Mouse (Mus musculus) testis, adult 2 months (tissue): Measurements from ENCODE around the gene Ankrd33. TPM values are rescaled to one million over a fixed set of nuclear protein-coding genes. Genes with fewer than 3 reads are reported as not detected.

ENCODE experiments used
- H3K27ac ChIP-seq: fragments of 200-500 bp; 2 replicates; pipeline ENCODE4 v1.5.1; 2012; ENCODE audit warnings: low read depth, low read length; ENCODE audit not compliant: control insufficient read depth, insufficient read depth
- H3K27me3 ChIP-seq: fragments of 200-500 bp; 2 replicates; pipeline ENCODE4 v1.6.1; 2012; ENCODE audit warnings: mild to moderate bottlenecking, low read length, moderate library complexity; ENCODE audit not compliant: control insufficient read depth, insufficient read depth
- H3K36me3 ChIP-seq: fragments of 200-500 bp; 2 replicates; pipeline ENCODE4 v1.6.1; 2012; ENCODE audit warnings: mild to moderate bottlenecking, low read length; ENCODE audit not compliant: control insufficient read depth, insufficient read depth
- H3K4me1 ChIP-seq: fragments of 200-500 bp; 2 replicates; pipeline ENCODE4 v1.6.1; 2012; ENCODE audit warnings: low read length; ENCODE audit not compliant: control insufficient read depth, insufficient read depth
- H3K4me3 ChIP-seq: fragments of 200-500 bp; 2 replicates; pipeline ENCODE4 v1.5.1; 2012; ENCODE audit warnings: low read depth, mild to moderate bottlenecking, low read length, moderate library complexity, mixed read lengths; ENCODE audit not compliant: control insufficient read depth
- CTCF ChIP-seq: fragments of 200-500 bp; IDR thresholded peaks from 2 replicates; pipeline ENCODE4 v1.5.1; 2012; ENCODE audit warnings: low read depth, mild to moderate bottlenecking, inconsistent platforms, low read length, moderate library complexity; ENCODE audit not compliant: control insufficient read depth, insufficient read depth, insufficient replicate concordance
- POLR2A ChIP-seq: fragments of 200-500 bp; IDR thresholded peaks from 2 replicates; pipeline ENCODE4 v1.6.1; 2012; ENCODE audit warnings: low read depth, mild to moderate bottlenecking, inconsistent platforms, low read length, moderate library complexity; ENCODE audit not compliant: control insufficient read depth
- polyA plus RNA-seq: library from polyadenylated mRNA; depleted of rRNA; stranded (reverse); fragments of >200 nt; gene quantifications from 2 replicates; pipeline ENCODE4 v1.2.3, GENCODE M21; 2012

Ankrd33 gene
- polyA plus RNA-seq, 1 experiment: not detected

- H3K27ac ChIP-seq: no peak overlapping the region
Measured at GRCm38 (mm10) chr15:101095392-101095791, 20.2 kb upstream of the Ankrd33 start.

DNA sequence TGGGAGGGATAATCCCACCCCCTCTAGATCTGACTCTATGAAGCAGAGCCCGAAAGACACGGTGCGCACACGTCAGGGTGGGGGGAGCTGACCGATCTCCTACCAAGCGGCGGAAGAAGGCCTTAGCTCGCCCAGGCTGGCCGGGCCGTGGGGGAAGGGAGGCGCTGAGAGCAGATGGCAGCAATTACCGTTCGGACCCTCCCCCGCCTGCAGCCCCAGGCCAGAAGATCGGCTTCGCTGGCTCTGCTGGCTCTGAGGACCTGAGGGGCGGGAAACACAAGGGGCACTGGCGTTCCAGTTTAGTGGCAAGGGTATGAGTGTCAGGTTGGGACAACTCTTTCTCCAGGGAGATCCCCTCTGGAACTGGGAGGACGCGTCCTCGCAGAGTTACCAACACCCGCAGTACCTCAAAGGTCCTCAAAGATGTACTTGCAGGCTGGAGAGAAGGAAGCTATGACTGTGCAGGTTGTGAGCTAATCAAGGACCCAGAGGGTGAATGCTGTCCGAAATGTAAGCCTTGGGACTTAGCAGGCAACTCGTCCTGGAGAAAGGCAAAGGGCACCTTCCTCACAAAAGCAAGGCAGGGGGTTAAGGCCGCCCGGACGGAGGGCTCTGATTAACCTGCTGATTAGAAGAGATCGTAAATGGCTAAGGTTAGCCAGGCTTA is 17.4 kb upstream of the Ankrd33 start:
- TF ChIP-seq POLR2A: no peak
- no peak for TF ChIP-seq CTCF
- peak overlapping the region; percentile 4; the same call in 1 of the 2 replicates for H3K4me3 ChIP-seq
- H3K27ac ChIP-seq: peak overlapping the region; percentile 1; the same call in 1 of the 2 replicates
- peaks cover 17% of the 10 kb centered on the region for H3K4me1 ChIP-seq
- H3K36me3 ChIP-seq: no peaks in the 10 kb centered on the region
- H3K27me3 ChIP-seq: no peaks in the 10 kb centered on the region

More at GRCm38 (mm10) chr15:101095392-101095791, 20.2 kb upstream of the Ankrd33 start:
- H3K4me3 ChIP-seq: no peak overlapping the region
- H3K27me3 ChIP-seq: no peaks in the 10 kb centered on the region
- peaks cover 26% of the 10 kb centered on the region for H3K4me1 ChIP-seq
- no peaks in the 10 kb centered on the region for H3K36me3 ChIP-seq
- TF ChIP-seq POLR2A (no peak), CTCF (no peak)

DNA sequence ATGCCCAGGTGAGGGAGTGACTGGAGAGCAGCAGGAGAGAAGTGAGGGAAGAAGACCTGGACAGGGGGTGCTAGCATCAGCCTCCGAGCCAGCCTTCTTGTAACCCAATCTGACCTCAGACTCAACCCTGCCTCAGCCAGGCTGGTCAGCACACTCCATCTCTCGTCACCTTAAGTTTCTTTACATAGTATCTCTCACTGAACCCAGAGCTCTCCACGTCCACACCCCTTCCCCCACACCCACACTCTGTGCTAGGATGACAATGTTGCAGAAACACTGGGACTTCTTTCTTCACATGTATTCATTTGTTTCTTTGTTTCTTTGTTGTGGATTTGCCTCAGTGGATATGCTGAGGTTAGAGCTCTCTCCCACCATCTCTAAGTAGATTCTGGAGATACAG is 14.6 kb upstream of the Ankrd33 start:
- TF ChIP-seq CTCF: no peak
- TF ChIP-seq POLR2A: no peak

GRCm38 (mm10) chr15:101103605-101104304 is 11.8 kb upstream of the Ankrd33 start:
- Histone ChIP-seq H3K27me3 (no peaks in the 10 kb centered on the region), H3K27ac (no peak overlapping the region), H3K4me1 (peaks cover 4% of the 10 kb centered on the region), H3K36me3 (no peaks in the 10 kb centered on the region), H3K4me3 (no peak overlapping the region)
- TF ChIP-seq CTCF (no peak), POLR2A (no peak)

More for the DNA sequence above, 14.6 kb upstream of the Ankrd33 start:
- peaks cover 15% of the 10 kb centered on the region for H3K4me1 ChIP-seq
- H3K36me3 ChIP-seq: no peaks in the 10 kb centered on the region
- no peaks in the 10 kb centered on the region for H3K27me3 ChIP-seq
- no peak overlapping the region for H3K4me3 ChIP-seq
- no peak overlapping the region for H3K27ac ChIP-seq

GRCm38 (mm10) chr15:101105496-101105994 is 10.0 kb upstream of the Ankrd33 start:
- TF ChIP-seq POLR2A: no peak
- peak; percentile 93 for TF ChIP-seq CTCF
- H3K4me1 ChIP-seq: peaks cover 4% of the 10 kb centered on the region
- peak overlapping the region; percentile 86 for H3K4me3 ChIP-seq
- no peaks in the 10 kb centered on the region for H3K36me3 ChIP-seq
- H3K27me3 ChIP-seq: no peaks in the 10 kb centered on the region
- H3K27ac ChIP-seq: peak overlapping the region; percentile 16

- Histone ChIP-seq H3K4me1 (peaks cover 4% of the 10 kb centered on the region), H3K27me3 (no peaks in the 10 kb centered on the region), H3K4me3 (peak overlapping the region; percentile 86), H3K36me3 (no peaks in the 10 kb centered on the region), H3K27ac (peak overlapping the region; percentile 16)
- TF ChIP-seq POLR2A (no peak), CTCF (no peak)
Measured at GRCm38 (mm10) chr15:101106011-101106410, 9.5 kb upstream of the Ankrd33 start.
